Mouse (Mus musculus) CH12.LX (cell line): ENCODE measurements around the gene Syne1. TPM values are rescaled to one million over a fixed set of nuclear protein-coding genes. Genes with fewer than 3 reads are reported as not detected.

Experiments
- DNase-seq: peaks from one replicate; pipeline ENCODE4 v3.0.0-alpha.2; 2013; ENCODE audit errors: extremely low read depth
- H3K27ac ChIP-seq: 2 replicates; pipeline ENCODE4 v1.5.1; 2012; ENCODE audit warnings: low read depth, mild to moderate bottlenecking, control low read depth, moderate library complexity; ENCODE audit not compliant: insufficient read depth
- H3K27me3 ChIP-seq: replicated peaks from 2 replicates; pipeline ENCODE3; 2012; ENCODE audit warnings: inconsistent platforms
- H3K36me3 ChIP-seq, 2 experiments: replicated peaks in 1 of 2; 2 replicates each; pipeline versions ENCODE3 to v1.6.1; 2012; ENCODE audit warnings: inconsistent platforms in 1 of 2, low read length in 1 of 2, mild to moderate bottlenecking in 1 of 2, mixed read lengths in 1 of 2, moderate library complexity in 1 of 2; ENCODE audit not compliant: control insufficient read depth in 1 of 2, insufficient read depth in 1 of 2
- H3K4me1 ChIP-seq, 2 experiments: 2 replicates each; pipeline ENCODE4 v1.6.1; 2012; ENCODE audit warnings: inconsistent platforms in 1 of 2, moderate library complexity in 1 of 2; ENCODE audit not compliant: insufficient read depth in 2 of 2, control insufficient read depth in 1 of 2
- H3K4me2 ChIP-seq: 2 replicates; pipeline ENCODE4 v1.6.1; 2012; ENCODE audit warnings: low read depth, mild to moderate bottlenecking, control low read depth; ENCODE audit not compliant: poor library complexity, insufficient read depth, severe bottlenecking
- H3K4me3 ChIP-seq, 3 experiments: fragments of 150-350 bp in 1 of 3; sonication (generic) in 1 of 3; replicated peaks in 1 of 3; 2 replicates each; pipeline versions ENCODE3 to v1.5.1; 2011 to 2012; ENCODE audit warnings: low read depth in 2 of 3, low read length in 2 of 3, mild to moderate bottlenecking in 2 of 3, moderate library complexity in 2 of 3, control low read depth in 1 of 3, improper control_type of control experiment in 1 of 3, inconsistent platforms in 1 of 3, mixed read lengths in 1 of 3; ENCODE audit not compliant: poor library complexity in 1 of 3
- H3K79me2 ChIP-seq: replicated peaks from 2 replicates; pipeline ENCODE4 v1.6.1; 2012; ENCODE audit warnings: mild to moderate bottlenecking, moderate library complexity; ENCODE audit not compliant: control insufficient read depth, poor library complexity, insufficient read depth, severe bottlenecking; ENCODE audit errors: extremely low read depth
- H3K9ac ChIP-seq: 2 replicates; pipeline ENCODE4 v1.6.1; 2012; ENCODE audit warnings: low read depth, mild to moderate bottlenecking, control low read depth, moderate library complexity; ENCODE audit not compliant: insufficient read depth
- H3K9me3 ChIP-seq: replicated peaks from 2 replicates; pipeline ENCODE3; 2012; ENCODE audit warnings: low read length, inconsistent platforms, mixed read lengths
- BHLHE40 ChIP-seq: IDR thresholded peaks from 2 replicates; pipeline ENCODE4 v1.6.1; 2011; ENCODE audit warnings: mild to moderate bottlenecking, low read depth, low read length, improper control_type of control experiment
- CHD2 ChIP-seq: IDR thresholded peaks from 2 replicates; pipeline ENCODE4 v1.6.1; 2011; ENCODE audit warnings: low read length, improper control_type of control experiment
- ELF1 ChIP-seq: IDR thresholded peaks from 2 replicates; pipeline ENCODE4 v1.6.1; 2014; ENCODE audit warnings: low read depth, mild to moderate bottlenecking, inconsistent platforms, low read length, improper control_type of control experiment
- ETS1 ChIP-seq: conservative IDR thresholded peaks from 2 replicates; pipeline ENCODE4 v1.6.1; 2012; ENCODE audit warnings: low read depth, mild to moderate bottlenecking, inconsistent platforms, low read length, improper control_type of control experiment, moderate library complexity
- POLR2A ChIP-seq: IDR thresholded peaks from 2 replicates; pipeline ENCODE4 v1.6.1; 2011; ENCODE audit warnings: low read depth, mild to moderate bottlenecking, improper control_type of control experiment, low read length
- POLR2AphosphoS2 ChIP-seq: IDR thresholded peaks from 2 replicates; pipeline ENCODE4 v1.6.1; 2011; ENCODE audit warnings: low read depth, low read length, improper control_type of control experiment
- SMC3 ChIP-seq: IDR thresholded peaks from 2 replicates; pipeline ENCODE4 v1.6.1; 2011; ENCODE audit warnings: low read depth, low read length, improper control_type of control experiment
- TBP ChIP-seq: conservative IDR thresholded peaks from 2 replicates; pipeline ENCODE4 v1.6.1; 2011; ENCODE audit warnings: low read depth, low read length, improper control_type of control experiment
- UBTF ChIP-seq: IDR thresholded peaks from 2 replicates; pipeline ENCODE4 v1.6.1; 2012; ENCODE audit warnings: low read depth, mild to moderate bottlenecking, inconsistent platforms, low read length, improper control_type of control experiment, moderate library complexity
- ZC3H11A ChIP-seq: IDR thresholded peaks from 2 replicates; pipeline ENCODE4 v1.6.1; 2012; ENCODE audit warnings: low read depth, mild to moderate bottlenecking, inconsistent platforms, low read length, improper control_type of control experiment
- ZKSCAN1 ChIP-seq: IDR thresholded peaks from 2 replicates; pipeline ENCODE4 v1.6.1; 2012; ENCODE audit warnings: low read depth, inconsistent platforms, low read length, improper control_type of control experiment, borderline replicate concordance
- ZMIZ1 ChIP-seq: IDR thresholded peaks from 2 replicates; pipeline ENCODE4 v1.6.1; 2012; ENCODE audit warnings: low read depth, mild to moderate bottlenecking, inconsistent platforms, low read length, improper control_type of control experiment
- ZNF384 ChIP-seq: IDR thresholded peaks from 2 replicates; pipeline ENCODE4 v1.6.1; 2012; ENCODE audit warnings: low read depth, low read length, improper control_type of control experiment, inconsistent platforms
- dilution Hi-C: fragments of 300-500 bp; cut with MboI; formaldehyde crosslinking; loops from 2 replicates; pipeline ENCODE4 v1.14.3; 2020; ENCODE audit warnings: low sequenced_read_pairs; ENCODE audit not compliant: extremely low pct_unique_long_range_greater_than_20kb, extremely low pct_ligation_motif_present
- in situ Hi-C: fragments of 300-500 bp; cut with MboI; formaldehyde crosslinking; loops from 3 replicates; pipeline ENCODE4 v1.14.3; 2019; ENCODE audit warnings: low sequenced_read_pairs, low pct_ligation_motif_present, low pct_unique_long_range_greater_than_20kb, mixed read lengths
- polyA plus RNA-seq: library from polyadenylated mRNA; unstranded; fragments of >175 nt; gene quantifications from 2 replicates; pipeline ENCODE4 v1.2.1, GENCODE M21; 2012; ENCODE audit warnings: low read depth; ENCODE audit not compliant: insufficient read length
- total RNA-seq, 2 experiments: library from RNA; depleted of rRNA; stranded (reverse); fragments of 300-350 nt in 1 of 2; fragments of >200 nt in 1 of 2; gene quantifications; 2 replicates each; pipeline ENCODE4 v1.2.3; 2012 to 2014

Syne1 gene
- total and polyA plus RNA-seq, 3 experiments = 3.1 to 7.6 (median 3.6) TPM

DNA sequence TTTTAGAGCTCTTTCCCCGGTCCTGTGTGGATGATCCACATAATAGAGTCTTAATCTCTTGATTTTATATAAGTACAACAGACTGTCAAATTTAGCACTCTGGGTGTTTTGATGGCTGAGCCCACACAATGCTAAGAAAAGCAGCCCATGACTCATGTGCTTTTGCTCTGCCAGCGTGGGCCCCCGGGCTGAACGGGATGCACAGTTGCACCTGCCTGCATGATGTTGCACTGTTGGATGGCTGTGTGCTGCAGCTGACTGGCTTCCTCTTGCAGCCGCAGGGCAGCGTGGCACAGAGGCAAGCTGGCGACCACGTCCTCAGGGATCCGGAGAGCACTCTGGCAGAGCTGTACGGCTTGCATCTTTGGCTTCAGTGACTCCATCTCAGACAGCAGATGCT lies 347.4 kb downstream of the Syne1 start:
- Histone ChIP-seq H3K4me1 (peaks cover 3 to 17% of the 10 kb centered on the region in 2 experiments), H3K36me3 (no peaks in the 10 kb centered on the region)
- TF ChIP-seq BHLHE40 (peak; percentile 50; the same call in 1 of the 2 replicates), POLR2A (no peak), ZNF384 (no peak)

DNA sequence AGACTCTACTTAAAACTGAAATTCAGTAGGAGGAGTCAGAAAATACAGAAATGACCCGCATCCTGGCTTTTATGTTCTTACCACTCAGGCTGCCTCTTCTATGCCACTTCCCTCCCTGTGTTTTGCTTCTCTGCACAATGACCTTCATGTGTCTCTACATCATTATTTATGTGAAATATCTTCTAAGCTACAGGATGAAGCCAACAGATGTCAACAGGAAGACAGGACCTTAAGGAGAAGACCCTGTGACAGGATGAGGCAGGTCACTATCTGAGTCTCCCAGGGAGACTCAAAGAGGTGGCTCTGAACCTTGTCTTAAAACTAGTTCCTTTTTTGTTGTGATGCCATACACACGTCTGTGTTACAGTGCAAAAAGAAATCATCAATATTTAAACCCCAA lies 353.9 kb downstream of the Syne1 start:
- DNase-seq = no peak
- H3K36me3 ChIP-seq = peaks cover 0 to 3% of the 10 kb centered on the region in 2 experiments
- H3K27ac ChIP-seq = no peak overlapping the region
- in situ Hi-C loops = no loop called here
- dilution Hi-C loops = no loop called here
- no peaks in the 10 kb centered on the region for H3K27me3 ChIP-seq
- peaks cover 0 to 21% of the 10 kb centered on the region in 2 experiments; a peak in 2 of 4 replicates for H3K4me1 ChIP-seq
- H3K9me3 ChIP-seq = no peaks in the 10 kb centered on the region
- H3K9ac ChIP-seq = no peak overlapping the region
- H3K4me2 ChIP-seq = no peak overlapping the region
- no peak for TF ChIP-seq POLR2AphosphoS2
- TF ChIP-seq ZKSCAN1 = no peak
- no peak for TF ChIP-seq ZMIZ1
- no peak for TF ChIP-seq ZC3H11A
- TF ChIP-seq TBP = no peak
- TF ChIP-seq ETS1 = no peak
- TF ChIP-seq ELF1 = no peak
- TF ChIP-seq, all 38 proteins: peak for 0
- Histone ChIP-seq H3K4me3 (no peak overlapping the region), H3K79me2 (no peaks in the 10 kb centered on the region)

More for the DNA sequence above, 347.4 kb downstream of the Syne1 start:
- dilution Hi-C loops (no loop called here), in situ Hi-C loops (no loop called here)
- Histone ChIP-seq H3K4me3 (no peak overlapping the region), H3K27me3 (no peaks in the 10 kb centered on the region), H3K4me2 (no peak overlapping the region), H3K9me3 (no peaks in the 10 kb centered on the region), H3K79me2 (no peaks in the 10 kb centered on the region), H3K9ac (no peak overlapping the region), H3K27ac (no peak overlapping the region)
- DNase-seq = peak; percentile 28

DNA sequence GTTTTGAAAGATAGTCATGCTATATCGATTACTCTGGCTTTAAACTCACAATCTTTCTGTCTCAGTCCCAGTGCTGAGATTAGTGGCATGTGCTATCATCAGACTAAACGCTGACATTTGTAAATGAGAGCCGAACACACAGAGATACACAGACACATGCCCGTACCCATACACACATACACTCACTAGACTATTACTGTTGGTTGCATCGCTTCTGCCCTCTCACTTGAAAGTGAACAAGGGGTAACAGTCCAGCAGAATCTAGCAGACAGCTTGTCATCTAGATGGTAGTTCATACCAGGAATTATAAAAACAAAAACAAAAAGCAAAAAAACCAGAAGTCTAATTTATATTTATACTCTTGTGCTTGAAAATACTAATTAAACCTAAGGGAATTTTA lies 355.0 kb downstream of the Syne1 start:
- Histone ChIP-seq H3K79me2 (no peaks in the 10 kb centered on the region), H3K4me1 (peaks cover 0 to 21% of the 10 kb centered on the region in 2 experiments; a peak in 2 of 4 replicates), H3K9me3 (no peaks in the 10 kb centered on the region), H3K27me3 (no peaks in the 10 kb centered on the region), H3K27ac (no peak overlapping the region), H3K4me2 (no peak overlapping the region), H3K9ac (no peak overlapping the region), H3K36me3 (peaks cover 0 to 3% of the 10 kb centered on the region in 2 experiments), H3K4me3 (no peak overlapping the region)
- dilution Hi-C loops = no loop called here
- in situ Hi-C loops = no loop called here
- TF ChIP-seq CHD2 = no peak
- no peak for TF ChIP-seq SMC3
- TF ChIP-seq UBTF = no peak
- no peak for DNase-seq
